Mouse (Mus musculus) heart, embryonic 10.5 days (tissue): ENCODE results near the gene Stat5b. TPM values are rescaled to one million over a fixed set of nuclear protein-coding genes. Genes with fewer than 3 reads are reported as not detected.

Experiments used
- DNase-seq: peaks from one replicate; pipeline ENCODE4 v3.0.0-alpha.2; 2017; ENCODE audit warnings: low spot score
- H3K27ac ChIP-seq: fragments of 300-500 bp; sonication (generic); 2 replicates; pipeline ENCODE4 v1.5.1; 2016; ENCODE audit warnings: mild to moderate bottlenecking
- H3K27me3 ChIP-seq: fragments of 300-500 bp; sonication (generic); 2 replicates; pipeline ENCODE4 v1.6.1; 2016; ENCODE audit warnings: mild to moderate bottlenecking; ENCODE audit not compliant: poor library complexity, insufficient read depth, severe bottlenecking
- H3K36me3 ChIP-seq: fragments of 300-500 bp; sonication (generic); 2 replicates; pipeline ENCODE4 v1.6.1; 2016; ENCODE audit warnings: mild to moderate bottlenecking, moderate library complexity
- H3K4me1 ChIP-seq: fragments of 300-500 bp; sonication (generic); 2 replicates; pipeline ENCODE4 v1.6.1; 2016; ENCODE audit warnings: mild to moderate bottlenecking
- H3K4me3 ChIP-seq: fragments of 300-500 bp; sonication (generic); 2 replicates; pipeline ENCODE4 v1.5.1; 2016; ENCODE audit warnings: mild to moderate bottlenecking, moderate library complexity
- H3K9me3 ChIP-seq: fragments of 300-500 bp; sonication (generic); 2 replicates; pipeline ENCODE4 v1.6.1; 2016; ENCODE audit warnings: mild to moderate bottlenecking, moderate library complexity
- WGBS: fragments of 180-500 bp; shearing (Covaris S2); methylation state at CpG from one replicate; pipeline ENCODE4 v1.1.7; 2016; 5-methylcytosine and 5-hydroxymethylcytosine counted together
- polyA plus RNA-seq: library from polyadenylated mRNA; unstranded; fragments of >200 nt; fragmentation: Nextera tagmentation; extraction: Ambion mirVana; gene quantifications from 2 replicates; pipeline ENCODE4 v1.2.1, GENCODE M21; 2016

The Stat5b gene
- polyA plus RNA-seq, 1 experiment from 2014 or later = 25.7 TPM

GRCm38 (mm10) chr11:100887236-100887635, 36.7 kb upstream of the Stat5b start:
- Histone ChIP-seq H3K9me3 (no peaks in the 10 kb centered on the region), H3K36me3 (peaks cover 43% of the 10 kb centered on the region), H3K27ac (peak overlapping the region; percentile 72; the same call in 1 of the 2 replicates), H3K4me1 (peaks cover 48% of the 10 kb centered on the region), H3K4me3 (no peak overlapping the region), H3K27me3 (no peaks in the 10 kb centered on the region; the same call in 1 of the 2 replicates)
- no peak for DNase-seq
- 83% methylated on average over 4 of the region's 4 CpGs for WGBS

- Histone ChIP-seq H3K9me3 (no peaks in the 10 kb centered on the region), H3K4me1 (peaks cover 41% of the 10 kb centered on the region), H3K27ac (peak overlapping the region; percentile 72), H3K4me3 (peak overlapping the region; percentile 9; the same call in 1 of the 2 replicates), H3K36me3 (peaks cover 41% of the 10 kb centered on the region), H3K27me3 (no peaks in the 10 kb centered on the region; the same call in 1 of the 2 replicates)
- DNase-seq = peak; percentile 93
- 14% methylated on average over 8 of the region's 8 CpGs for WGBS
Observed at GRCm38 (mm10) chr11:100886188-100886740, 35.7 kb upstream of the Stat5b start.

DNA sequence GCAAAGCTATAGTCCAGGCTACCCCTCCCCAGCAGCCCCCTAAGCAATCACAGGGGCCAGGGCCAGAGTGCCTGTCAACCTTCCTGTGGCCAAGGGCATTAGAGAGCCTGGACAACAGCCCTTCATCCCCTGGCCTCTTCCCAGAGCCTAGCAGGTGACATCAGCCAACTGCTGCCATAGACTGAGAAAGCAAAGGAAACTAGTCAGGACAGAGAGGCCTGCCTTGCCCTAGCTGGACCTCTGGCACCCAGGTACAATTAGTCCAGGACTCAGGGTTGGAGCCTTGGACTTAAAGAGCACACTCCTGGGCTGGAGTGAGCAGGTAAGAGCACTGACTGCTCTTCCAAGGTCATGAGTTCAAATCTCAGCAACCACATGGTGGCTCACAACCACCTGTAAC, 34.9 kb upstream of the Stat5b start:
- Histone ChIP-seq H3K9me3 (no peaks in the 10 kb centered on the region), H3K27ac (peak overlapping the region; percentile 72), H3K4me3 (no peak overlapping the region), H3K4me1 (peaks cover 36% of the 10 kb centered on the region), H3K36me3 (peaks cover 38% of the 10 kb centered on the region), H3K27me3 (no peaks in the 10 kb centered on the region; the same call in 1 of the 2 replicates)
- DNase-seq = no peak

- no peak overlapping the region for H3K27ac ChIP-seq
- H3K4me3 ChIP-seq = no peak overlapping the region
- peaks cover 29% of the 10 kb centered on the region; the same call in 1 of the 2 replicates for H3K36me3 ChIP-seq
- DNase-seq = no peak
- H3K4me1 ChIP-seq = peaks cover 40% of the 10 kb centered on the region
- H3K27me3 ChIP-seq = no peaks in the 10 kb centered on the region; the same call in 1 of the 2 replicates
- H3K9me3 ChIP-seq = no peaks in the 10 kb centered on the region
- WGBS = 94% methylated on average over 10 of the region's 10 CpGs
Observed at GRCm38 (mm10) chr11:100883640-100884039, 33.1 kb upstream of the Stat5b start.

- H3K4me3 ChIP-seq = no peak overlapping the region
- H3K9me3 ChIP-seq = no peaks in the 10 kb centered on the region
- no peak for DNase-seq
- no peak overlapping the region for H3K27ac ChIP-seq
- WGBS = 68% methylated on average over 15 of the region's 15 CpGs
- no peaks in the 10 kb centered on the region; the same call in 1 of the 2 replicates for H3K27me3 ChIP-seq
- H3K36me3 ChIP-seq = peaks cover 16% of the 10 kb centered on the region; the same call in 1 of the 2 replicates
- H3K4me1 ChIP-seq = 0 out of 2 replicates have a peak, but pooled peaks cover 13% of the 10 kb centered on the region
Observed at GRCm38 (mm10) chr11:100879321-100880078, 29.0 kb upstream of the Stat5b start.

- 87% methylated on average over 3 of the region's 3 CpGs for WGBS
- H3K27ac ChIP-seq = no peak overlapping the region
- H3K4me3 ChIP-seq = no peak overlapping the region
- 0 out of 2 replicates have a peak, but pooled peaks cover 8% of the 10 kb centered on the region for H3K4me1 ChIP-seq
- peaks cover 13% of the 10 kb centered on the region; the same call in 1 of the 2 replicates for H3K36me3 ChIP-seq
- H3K9me3 ChIP-seq = no peaks in the 10 kb centered on the region
- DNase-seq = no peak
- H3K27me3 ChIP-seq = no peaks in the 10 kb centered on the region
Observed at GRCm38 (mm10) chr11:100875761-100876160, 25.2 kb upstream of the Stat5b start.

DNA sequence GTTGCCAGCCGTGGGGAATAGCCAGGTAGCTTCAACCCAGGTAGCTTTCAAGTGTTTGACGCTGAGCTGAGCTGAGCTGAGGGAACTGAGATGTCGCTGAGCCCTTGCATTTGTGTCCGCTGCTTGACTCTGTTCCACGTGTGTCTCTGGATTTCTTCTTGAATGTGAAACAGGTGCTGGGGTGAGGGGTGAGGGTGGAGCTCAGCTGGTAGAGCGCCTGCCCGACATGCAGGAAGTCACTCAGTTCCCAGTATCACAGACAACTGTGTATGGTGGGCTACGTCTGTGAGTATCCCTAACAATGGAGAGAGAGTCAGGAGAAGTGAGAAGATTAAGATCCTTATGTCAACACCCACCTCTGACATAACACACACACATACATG, 20.4 kb upstream of the Stat5b start:
- no peaks in the 10 kb centered on the region for H3K27me3 ChIP-seq

GRCm38 (mm10) chr11:100870256-100870967, 19.9 kb upstream of the Stat5b start:
- no peak for DNase-seq
- WGBS = 84% methylated on average over 10 of the region's 10 CpGs
- no peak overlapping the region for H3K27ac ChIP-seq

More for the DNA sequence above, 20.4 kb upstream of the Stat5b start:
- 77% methylated on average over 8 of the region's 8 CpGs for WGBS
- Histone ChIP-seq H3K9me3 (no peaks in the 10 kb centered on the region), H3K27ac (no peak overlapping the region), H3K4me3 (no peak overlapping the region), H3K36me3 (no peaks in the 10 kb centered on the region), H3K4me1 (no peaks in the 10 kb centered on the region)
- DNase-seq = no peak

GRCm38 (mm10) chr11:100865618-100866017, 15.1 kb upstream of the Stat5b start:
- peaks cover 8% of the 10 kb centered on the region for H3K4me1 ChIP-seq

More at GRCm38 (mm10) chr11:100870256-100870967, 19.9 kb upstream of the Stat5b start:
- Histone ChIP-seq H3K9me3 (no peaks in the 10 kb centered on the region), H3K36me3 (no peaks in the 10 kb centered on the region), H3K4me1 (no peaks in the 10 kb centered on the region), H3K4me3 (no peak overlapping the region), H3K27me3 (no peaks in the 10 kb centered on the region)

GRCm38 (mm10) chr11:100863141-100863540, 12.6 kb upstream of the Stat5b start:
- Histone ChIP-seq H3K4me3 (no peak overlapping the region), H3K27me3 (peaks cover 63% of the 10 kb centered on the region), H3K27ac (no peak overlapping the region), H3K4me1 (peaks cover 12% of the 10 kb centered on the region), H3K9me3 (no peaks in the 10 kb centered on the region), H3K36me3 (no peaks in the 10 kb centered on the region)
- DNase-seq = no peak
- WGBS = 88% methylated on average over 10 of the region's 10 CpGs

More at GRCm38 (mm10) chr11:100865618-100866017, 15.1 kb upstream of the Stat5b start:
- H3K27ac ChIP-seq = no peak overlapping the region
- H3K36me3 ChIP-seq = no peaks in the 10 kb centered on the region
- no peak overlapping the region for H3K4me3 ChIP-seq
- H3K27me3 ChIP-seq = peaks cover 41% of the 10 kb centered on the region
- no peak for DNase-seq
- H3K9me3 ChIP-seq = no peaks in the 10 kb centered on the region
- WGBS = 62% methylated on average over 7 of the region's 7 CpGs

DNA sequence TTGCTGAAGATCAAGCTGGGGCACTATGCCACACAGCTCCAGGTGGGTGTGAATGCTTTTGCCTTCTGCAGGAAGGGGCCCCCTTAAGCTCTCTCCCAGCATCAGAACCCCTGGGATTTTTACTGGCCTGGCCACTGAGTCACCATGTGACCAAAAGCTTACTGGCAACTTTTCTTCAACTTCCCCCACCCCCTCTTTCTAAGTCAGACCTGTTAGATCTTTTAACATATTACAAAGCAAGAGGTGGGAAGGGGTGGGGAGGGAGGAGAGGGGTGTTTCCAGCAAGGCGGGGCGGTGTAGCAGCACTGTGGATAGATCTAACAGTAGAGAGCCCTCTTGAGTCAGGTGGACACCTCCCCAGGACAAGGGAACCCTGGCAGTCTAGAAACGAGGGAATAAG, 11.3 kb upstream of the Stat5b start:
- Histone ChIP-seq H3K27me3 (peaks cover 73% of the 10 kb centered on the region), H3K4me3 (no peak overlapping the region)
- WGBS = 35% methylated on average over 3 of the region's 3 CpGs

GRCm38 (mm10) chr11:100861335-100861734, 10.8 kb upstream of the Stat5b start:
- DNase-seq = no peak
- Histone ChIP-seq H3K36me3 (no peaks in the 10 kb centered on the region), H3K9me3 (no peaks in the 10 kb centered on the region), H3K27ac (no peak overlapping the region), H3K4me1 (peaks cover 12% of the 10 kb centered on the region), H3K27me3 (peaks cover 78% of the 10 kb centered on the region), H3K4me3 (peak overlapping the region; percentile 72)
- WGBS = 82% methylated on average over 7 of the region's 7 CpGs

More for the DNA sequence above, 11.3 kb upstream of the Stat5b start:
- H3K27ac ChIP-seq = no peak overlapping the region; the same call in 1 of the 2 replicates
- DNase-seq = no peak
- no peaks in the 10 kb centered on the region for H3K36me3 ChIP-seq
- peaks cover 12% of the 10 kb centered on the region for H3K4me1 ChIP-seq
- H3K9me3 ChIP-seq = no peaks in the 10 kb centered on the region
